Mouse (Mus musculus): Measurements from ENCODE around the gene Btbd17.

Btbd17 gene

GRCm38 (mm10) chr11:114769911-114770310 is 25.8 kb downstream of the Btbd17 start:
- DNase-seq (ENCODE audit: extremely low spot score, low read depth, low spot score): no peak

- DNase-seq (ENCODE audit: extremely low spot score, low read depth, low spot score): no peak
These were observed 30.6 kb downstream of the Btbd17 start, which contains the start of gene Kif19a for GRCm38 (mm10) chr11:114764820-114765818. TSS of gene Kif19a (plus strand) at chr11:114765388.

GRCm38 (mm10) chr11:114747564-114748138 is 48.1 kb downstream of the Btbd17 start:
- DNase-seq (ENCODE audit: extremely low spot score, low read depth, low spot score): no peak

- DNase-seq (ENCODE audit: extremely low spot score, low read depth, low spot score): no peak
These were observed 50.6 kb downstream of the Btbd17 start for GRCm38 (mm10) chr11:114745134-114745533.

GRCm38 (mm10) chr11:114741451-114741850 is 54.3 kb downstream of the Btbd17 start:
- no peak for DNase-seq (ENCODE audit: extremely low spot score, low read depth, low spot score)

All from hindlimb bud, embryonic 11.5 days (tissue).